Mouse (Mus musculus): ENCODE data around the gene Aggf1. TPM values are rescaled to one million over a fixed set of nuclear protein-coding genes. Genes with fewer than 3 reads are reported as not detected.
"Not testable (repeated sequence)": the region's sequence is repeated elsewhere in the genome, so short reads cannot be mapped to it uniquely, and the experiment has no call there.

Gene Aggf1
- polyA plus RNA-seq (2015; fragmentation: Nextera tagmentation; extraction: Ambion mirVana): 41.8 and 42.9 TPM in 2 replicates

- peak; percentile 99 for ATAC-seq (replicated peaks)
- Histone ChIP-seq H3K4me3 (peak within 1 kb of the TSS; percentile 100), H3K4me2 (peak within 1 kb of the TSS; percentile 93), H3K27me3 (replicated peaks) (no peaks in the 10 kb centered on the region), H3K9me3 (no peaks in the 10 kb centered on the region), H3K9ac (peak within 1 kb of the TSS; percentile 90), H3K36me3 (replicated peaks) (peaks cover 9% of the 10 kb centered on the region), H3K27ac (peak within 1 kb of the TSS; percentile 71), H3K4me1 (peaks cover 15% of the 10 kb centered on the region)
- under 1% methylated on average over 85 of the region's 86 CpGs for WGBS
Measured at GRCm38 (mm10) chr13:95374701-95375553, at the start of gene Aggf1. Aggf1 (minus strand) TSS chr13:95375352.

GRCm38 (mm10) chr13:95424932-95425331, 49.8 kb upstream of the Aggf1 start:
- no peak for ATAC-seq (replicated peaks)
- 81% methylated on average over 7 of the region's 7 CpGs for WGBS
- Histone ChIP-seq H3K4me2 (no peak overlapping the region), H3K4me1 (peaks cover 7% of the 10 kb centered on the region), H3K27ac (no peak overlapping the region), H3K27me3 (replicated peaks) (no peaks in the 10 kb centered on the region), H3K36me3 (replicated peaks) (no peaks in the 10 kb centered on the region), H3K4me3 (no peak overlapping the region), H3K9ac (no peak overlapping the region), H3K9me3 (no peaks in the 10 kb centered on the region)

GRCm38 (mm10) chr13:95419204-95419749, 44.1 kb upstream of the Aggf1 start:
- H3K9me3 ChIP-seq: no peaks in the 10 kb centered on the region
- H3K27me3 ChIP-seq (replicated peaks): no peaks in the 10 kb centered on the region
- peak overlapping the region; percentile 72 for H3K27ac ChIP-seq
- 13% methylated on average over 8 of the region's 8 CpGs for WGBS
- H3K4me1 ChIP-seq: peaks cover 23% of the 10 kb centered on the region
- peak overlapping the region; percentile 35 for H3K4me2 ChIP-seq
- H3K4me3 ChIP-seq: no peak overlapping the region
- ATAC-seq (replicated peaks): peak; percentile 92
- H3K36me3 ChIP-seq (replicated peaks): no peaks in the 10 kb centered on the region
- no peak overlapping the region for H3K9ac ChIP-seq

- H3K27ac ChIP-seq: peak overlapping the region; percentile 72
- no peaks in the 10 kb centered on the region for H3K27me3 ChIP-seq (replicated peaks)
- 18% methylated on average over 6 of the region's 6 CpGs for WGBS
- peak; percentile 59 for ATAC-seq (replicated peaks)
- H3K9me3 ChIP-seq: no peaks in the 10 kb centered on the region
- H3K4me2 ChIP-seq: peak overlapping the region; percentile 35
- H3K36me3 ChIP-seq (replicated peaks): no peaks in the 10 kb centered on the region
- H3K4me3 ChIP-seq: no peak overlapping the region
- H3K4me1 ChIP-seq: peaks cover 23% of the 10 kb centered on the region
- H3K9ac ChIP-seq: no peak overlapping the region
Measured at GRCm38 (mm10) chr13:95418575-95419203, 43.5 kb upstream of the Aggf1 start.

GRCm38 (mm10) chr13:95412257-95412656, 37.1 kb upstream of the Aggf1 start:
- H3K4me2 ChIP-seq: no peak overlapping the region
- ATAC-seq (replicated peaks): no peak
- no peaks in the 10 kb centered on the region for H3K36me3 ChIP-seq (replicated peaks)
- no peak overlapping the region for H3K4me3 ChIP-seq
- no peaks in the 10 kb centered on the region; the same call in 1 of the 2 replicates for H3K4me1 ChIP-seq
- no peak overlapping the region for H3K27ac ChIP-seq
- 54% methylated on average over 2 of the region's 2 CpGs for WGBS
- no peaks in the 10 kb centered on the region for H3K27me3 ChIP-seq (replicated peaks)
- H3K9me3 ChIP-seq: no peaks in the 10 kb centered on the region
- no peak overlapping the region for H3K9ac ChIP-seq

GRCm38 (mm10) chr13:95393242-95393641, 18.1 kb upstream of the Aggf1 start:
- peaks cover 4% of the 10 kb centered on the region for H3K4me1 ChIP-seq
- H3K27ac ChIP-seq: no peak overlapping the region
- H3K27me3 ChIP-seq (replicated peaks): no peaks in the 10 kb centered on the region
- H3K9ac ChIP-seq: no peak overlapping the region
- H3K9me3 ChIP-seq: no peaks in the 10 kb centered on the region
- no peaks in the 10 kb centered on the region for H3K36me3 ChIP-seq (replicated peaks)
- 83% methylated on average over 7 of the region's 7 CpGs for whole genome bisulfite sequencing
- H3K4me3 ChIP-seq: no peak overlapping the region
- no peak for ATAC-seq (replicated peaks)
- no peak overlapping the region for H3K4me2 ChIP-seq

- peak; percentile 74 for ATAC-seq (replicated peaks)
- 33% methylated on average over 24 of the region's 24 CpGs for WGBS
- Histone ChIP-seq H3K4me2 (peak overlapping the region; percentile 37), H3K4me1 (peaks cover 4% of the 10 kb centered on the region), H3K4me3 (no peak overlapping the region), H3K9me3 (no peaks in the 10 kb centered on the region), H3K36me3 (replicated peaks) (no peaks in the 10 kb centered on the region), H3K27me3 (replicated peaks) (no peaks in the 10 kb centered on the region), H3K9ac (peak overlapping the region; percentile 25; the same call in 1 of the 2 replicates), H3K27ac (peak overlapping the region; percentile 61; the same call in 1 of the 2 replicates)
Measured at GRCm38 (mm10) chr13:95389866-95390865, 15.0 kb upstream of the Aggf1 start.

GRCm38 (mm10) chr13:95388226-95388625, 13.1 kb upstream of the Aggf1 start:
- Histone ChIP-seq H3K4me2 (no peak overlapping the region), H3K4me1 (peaks cover 4% of the 10 kb centered on the region), H3K27ac (no peak overlapping the region), H3K9ac (no peak overlapping the region), H3K36me3 (replicated peaks) (no peaks in the 10 kb centered on the region), H3K9me3 (no peaks in the 10 kb centered on the region), H3K27me3 (replicated peaks) (no peaks in the 10 kb centered on the region), H3K4me3 (no peak overlapping the region)
- 87% methylated on average over 5 of the region's 5 CpGs for WGBS
- ATAC-seq (replicated peaks): no peak

GRCm38 (mm10) chr13:95382418-95382817, 7.3 kb upstream of the Aggf1 start:
- no peak overlapping the region for H3K4me3 ChIP-seq
- no peak overlapping the region for H3K27ac ChIP-seq
- no peaks in the 10 kb centered on the region for H3K27me3 ChIP-seq (replicated peaks)
- WGBS: 96% methylated on average over 5 of the region's 5 CpGs
- no peak overlapping the region for H3K9ac ChIP-seq
- no peaks in the 10 kb centered on the region for H3K9me3 ChIP-seq
- no peak overlapping the region for H3K4me2 ChIP-seq
- no peak for ATAC-seq (replicated peaks)
- no peaks in the 10 kb centered on the region for H3K4me1 ChIP-seq
- no peaks in the 10 kb centered on the region for H3K36me3 ChIP-seq (replicated peaks)

GRCm38 (mm10) chr13:95378696-95379095, 3.5 kb upstream of the Aggf1 start:
- no peak overlapping the region for H3K27ac ChIP-seq
- H3K27me3 ChIP-seq (replicated peaks): no peaks in the 10 kb centered on the region
- H3K4me2 ChIP-seq: no peak overlapping the region
- peaks cover 9% of the 10 kb centered on the region for H3K4me1 ChIP-seq
- no peaks in the 10 kb centered on the region for H3K36me3 ChIP-seq (replicated peaks)
- H3K9ac ChIP-seq: no peak overlapping the region
- no peak overlapping the region for H3K4me3 ChIP-seq
- 82% methylated on average over 3 of the region's 3 CpGs for WGBS
- no peaks in the 10 kb centered on the region for H3K9me3 ChIP-seq
- ATAC-seq (replicated peaks): no peak

GRCm38 (mm10) chr13:95376689-95377289, 1.6 kb upstream of the Aggf1 start:
- not testable (repeated sequence) for H3K27ac ChIP-seq; H3K9ac ChIP-seq; H3K27me3 ChIP-seq (replicated peaks); H3K4me3 ChIP-seq; H3K4me2 ChIP-seq; ATAC-seq (replicated peaks); H3K36me3 ChIP-seq (replicated peaks); H3K9me3 ChIP-seq
- 97% methylated on average over 11 of the region's 11 CpGs for WGBS
- peaks cover 15% of the 10 kb centered on the region for H3K4me1 ChIP-seq

Data from midbrain, embryonic 15.5 days (tissue).